Mouse (Mus musculus): Measurements from ENCODE around the gene Acvr1c.

Acvr1c gene

GRCm38 (mm10) chr2:58357414-58358131 lies at the start of gene Acvr1c:
Gene Acvr1c (minus strand): TSS chr2:58357895.
- peak; percentile 47 for DNase-seq

- no peak for DNase-seq
Observed at GRCm38 (mm10) chr2:58403481-58403880, 45.8 kb upstream of the Acvr1c start.

- DNase-seq = no peak
Observed at GRCm38 (mm10) chr2:58388601-58389000, 30.9 kb upstream of the Acvr1c start.

GRCm38 (mm10) chr2:58380020-58380419 lies 22.3 kb upstream of the Acvr1c start:
- no peak for DNase-seq

GRCm38 (mm10) chr2:58379475-58379874 lies 21.8 kb upstream of the Acvr1c start:
- no peak for DNase-seq

GRCm38 (mm10) chr2:58377417-58378130 lies 19.9 kb upstream of the Acvr1c start:
- DNase-seq = no peak

- no peak for DNase-seq
Observed at GRCm38 (mm10) chr2:58366196-58366595, 8.5 kb upstream of the Acvr1c start.

- no peak for DNase-seq
Observed at GRCm38 (mm10) chr2:58361361-58362046, 3.8 kb upstream of the Acvr1c start.

- DNase-seq = no peak
Observed at GRCm38 (mm10) chr2:58358132-58358460, 401 bp upstream of the Acvr1c start.

- DNase-seq = no peak
Observed at GRCm38 (mm10) chr2:58357068-58357413, 654 bp downstream of the Acvr1c start.

GRCm38 (mm10) chr2:58354389-58354788 lies 3.3 kb downstream of the Acvr1c start:
- DNase-seq = no peak

- no peak for DNase-seq
Observed at GRCm38 (mm10) chr2:58352846-58353245, 4.8 kb downstream of the Acvr1c start.

- no peak for DNase-seq
Observed at GRCm38 (mm10) chr2:58350657-58351056, 7.0 kb downstream of the Acvr1c start.

GRCm38 (mm10) chr2:58336730-58337129 lies 21.0 kb downstream of the Acvr1c start:
- no peak for DNase-seq

GRCm38 (mm10) chr2:58329589-58329988 lies 28.1 kb downstream of the Acvr1c start:
- DNase-seq = no peak

GRCm38 (mm10) chr2:58324118-58324901 lies 33.4 kb downstream of the Acvr1c start:
- DNase-seq = peak; percentile 23

- peak; percentile 26 for DNase-seq
Observed at GRCm38 (mm10) chr2:58323274-58323673, 34.4 kb downstream of the Acvr1c start.

- DNase-seq = no peak
Observed at GRCm38 (mm10) chr2:58316186-58316585, 41.5 kb downstream of the Acvr1c start.

GRCm38 (mm10) chr2:58309695-58310094 lies 48.0 kb downstream of the Acvr1c start:
- no peak for DNase-seq

- no peak for DNase-seq
Observed at GRCm38 (mm10) chr2:58304450-58304849, 53.2 kb downstream of the Acvr1c start.

- no peak for DNase-seq
Observed at GRCm38 (mm10) chr2:58289759-58290431, 67.8 kb downstream of the Acvr1c start.

- no peak for DNase-seq
Observed at GRCm38 (mm10) chr2:58289331-58289730, 68.4 kb downstream of the Acvr1c start.
